Mouse (Mus musculus): Measurements from ENCODE around the gene Sos1. TPM values are rescaled to one million over a fixed set of nuclear protein-coding genes. Genes with fewer than 3 reads are reported as not detected.
"Not testable (repeated sequence)": the region's sequence is repeated elsewhere in the genome, so short reads cannot be mapped to it uniquely, and the experiment has no call there.

Sos1 gene
- polyA plus RNA-seq, 1 experiment from 2014 or later: 2.6 TPM

GRCm38 (mm10) chr17:80385671-80386070, 94.6 kb downstream of the Sos1 start:
- H3K9me3 ChIP-seq (ENCODE audit: low read length): no peaks in the 10 kb centered on the region
- DNase-seq (ENCODE audit: low spot score) (no peak), ATAC-seq (no peak)
- no peak overlapping the region for H3K4me2 ChIP-seq (replicated peaks; ENCODE audit: low read depth, low read length)
- WGBS: 46% methylated on average over 1 of the region's 1 CpGs
- TF ChIP-seq EP300 (IDR thresholded peaks at IDR 0.05) (no peak), CTCF (IDR thresholded peaks at IDR 0.05) (no peak)
- no peak overlapping the region for H3K4me3 ChIP-seq (ENCODE audit: low read depth, low read length)
- no peak overlapping the region for H3K9ac ChIP-seq (replicated peaks; ENCODE audit: low read depth)
- H3K27ac ChIP-seq (ENCODE audit: low read length): no peak overlapping the region
- no peaks in the 10 kb centered on the region for H3K27me3 ChIP-seq (replicated peaks; ENCODE audit: insufficient read depth, low read length)
- no peaks in the 10 kb centered on the region for H3K4me1 ChIP-seq (ENCODE audit: insufficient read depth, low read depth, low read length)
- no peaks in the 10 kb centered on the region for H3K36me3 ChIP-seq (ENCODE audit: insufficient read depth, low read length)

DNA sequence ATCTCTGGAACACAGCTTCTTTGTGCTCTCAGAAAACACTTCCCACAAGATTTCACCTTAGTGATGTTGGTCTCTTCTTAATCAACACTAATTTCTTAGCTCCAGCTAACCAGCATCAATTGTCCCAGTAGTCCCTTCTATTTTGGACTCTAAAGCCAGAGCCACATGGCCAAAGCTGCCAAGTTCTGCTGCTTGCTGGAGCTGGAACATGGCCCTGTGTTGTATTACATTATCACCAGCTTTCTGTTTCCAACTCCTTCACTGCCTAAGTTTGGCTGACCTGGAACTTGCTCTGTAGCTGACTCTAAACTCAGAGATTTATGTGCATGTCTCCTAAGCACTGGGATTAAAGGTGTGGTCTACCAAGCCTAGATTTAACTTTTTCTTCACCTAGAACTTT, 101.9 kb downstream of the Sos1 start:
- not testable (repeated sequence) for H3K9ac ChIP-seq (replicated peaks; ENCODE audit: low read depth); H3K27me3 ChIP-seq (replicated peaks; ENCODE audit: insufficient read depth, low read length); H3K9me3 ChIP-seq (ENCODE audit: low read length); H3K27ac ChIP-seq (ENCODE audit: low read length); ATAC-seq; H3K4me3 ChIP-seq (ENCODE audit: low read depth, low read length); H3K4me2 ChIP-seq (replicated peaks; ENCODE audit: low read depth, low read length); DNase-seq (ENCODE audit: low spot score); H3K36me3 ChIP-seq (ENCODE audit: insufficient read depth, low read length); H3K4me1 ChIP-seq (ENCODE audit: insufficient read depth, low read depth, low read length)

GRCm38 (mm10) chr17:80373726-80374096, 106.5 kb downstream of the Sos1 start:
- 20% methylated on average over 29 of the region's 29 CpGs for WGBS
- Histone ChIP-seq H3K9me3 (ENCODE audit: low read length) (no peaks in the 10 kb centered on the region), H3K36me3 (ENCODE audit: insufficient read depth, low read length) (no peaks in the 10 kb centered on the region), H3K4me1 (ENCODE audit: insufficient read depth, low read depth, low read length) (0 out of 2 replicates have a peak, but pooled peaks cover 5% of the 10 kb centered on the region), H3K4me3 (ENCODE audit: low read depth, low read length) (peak overlapping the region; percentile 44), H3K9ac (replicated peaks; ENCODE audit: low read depth) (peak overlapping the region; percentile 44; the same call in 1 of the 2 replicates), H3K27me3 (replicated peaks; ENCODE audit: insufficient read depth, low read length) (no peaks in the 10 kb centered on the region), H3K4me2 (replicated peaks; ENCODE audit: low read depth, low read length) (peak overlapping the region; percentile 61), H3K27ac (ENCODE audit: low read length) (peak overlapping the region; percentile 69)
- peak; percentile 70 for ATAC-seq
- no peak for DNase-seq (ENCODE audit: low spot score)
- no peak for TF ChIP-seq CTCF (IDR thresholded peaks at IDR 0.05)
- no peak for TF ChIP-seq EP300 (IDR thresholded peaks at IDR 0.05)

DNA sequence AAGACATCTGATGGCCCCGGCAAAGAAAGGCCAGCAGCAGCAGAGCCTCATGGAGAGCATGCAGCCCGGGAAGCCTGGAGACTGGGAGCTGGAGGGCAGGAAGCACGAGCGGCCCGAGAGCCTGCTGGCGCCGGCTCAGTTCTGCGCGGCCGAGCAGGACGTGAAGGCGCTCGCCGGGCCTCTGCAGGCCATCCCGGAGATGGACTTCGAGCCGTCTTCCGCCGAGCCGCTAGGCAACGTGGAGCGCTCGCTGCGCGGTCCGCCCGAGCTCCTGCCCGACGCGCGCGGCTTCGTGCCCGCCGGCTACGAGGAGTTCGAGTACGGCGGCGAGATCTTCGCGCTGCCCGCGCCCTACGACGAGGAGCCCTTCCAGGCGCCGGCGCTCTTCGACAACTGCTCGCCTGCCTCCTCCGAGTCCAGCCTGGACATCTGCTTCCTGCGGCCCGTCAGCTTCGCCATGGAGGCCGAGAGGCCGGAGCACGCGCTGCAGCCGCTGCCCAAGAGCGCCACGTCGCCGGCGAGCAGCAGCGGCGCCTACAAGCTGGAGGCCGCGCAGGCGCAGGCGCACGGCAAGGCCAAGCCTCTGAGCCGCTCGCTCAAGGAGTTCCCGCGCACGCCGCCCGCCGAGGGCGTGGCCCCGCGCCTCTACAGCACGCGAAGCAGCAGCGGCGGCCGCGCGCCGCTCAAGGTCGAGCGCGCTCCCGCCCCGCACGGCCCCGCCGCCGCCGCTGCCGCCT, 107.1 kb downstream of the Sos1 start, which contains the start of gene Gm10190:
Gm10190 (minus strand) TSS at position 553 of the 737 bp plus-strand sequence.
- Histone ChIP-seq H3K9ac (replicated peaks; ENCODE audit: low read depth) (peak within 1 kb of the TSS; percentile 44; the same call in 1 of the 2 replicates), H3K36me3 (ENCODE audit: insufficient read depth, low read length) (no peaks in the 10 kb centered on the region), H3K9me3 (ENCODE audit: low read length) (no peaks in the 10 kb centered on the region), H3K4me3 (ENCODE audit: low read depth, low read length) (peak within 1 kb of the TSS; percentile 44), H3K4me1 (ENCODE audit: insufficient read depth, low read depth, low read length) (0 out of 2 replicates have a peak, but pooled peaks cover 5% of the 10 kb centered on the region), H3K27ac (ENCODE audit: low read length) (peak within 1 kb of the TSS; percentile 69), H3K27me3 (replicated peaks; ENCODE audit: insufficient read depth, low read length) (no peaks in the 10 kb centered on the region), H3K4me2 (replicated peaks; ENCODE audit: low read depth, low read length) (peak within 1 kb of the TSS; percentile 61)
- no peak for TF ChIP-seq EP300 (IDR thresholded peaks at IDR 0.05)
- TF ChIP-seq CTCF (IDR thresholded peaks at IDR 0.05): peak; percentile 21
- peak; percentile 99 for ATAC-seq
- 4% methylated on average over 75 of the region's 102 CpGs for WGBS
- DNase-seq (ENCODE audit: low spot score): peak; percentile 97

- H3K4me2 ChIP-seq (replicated peaks; ENCODE audit: low read depth, low read length): no peak overlapping the region
- TF ChIP-seq CTCF (IDR thresholded peaks at IDR 0.05): no peak
- H3K9ac ChIP-seq (replicated peaks; ENCODE audit: low read depth): no peak overlapping the region
- H3K9me3 ChIP-seq (ENCODE audit: low read length): no peaks in the 10 kb centered on the region
- no peak overlapping the region for H3K27ac ChIP-seq (ENCODE audit: low read length)
- ATAC-seq (no peak), DNase-seq (ENCODE audit: low spot score) (no peak)
- no peaks in the 10 kb centered on the region for H3K36me3 ChIP-seq (ENCODE audit: insufficient read depth, low read length)
- no peak overlapping the region for H3K4me3 ChIP-seq (ENCODE audit: low read depth, low read length)
- 73% methylated on average over 9 of the region's 9 CpGs for WGBS
- H3K27me3 ChIP-seq (replicated peaks; ENCODE audit: insufficient read depth, low read length): no peaks in the 10 kb centered on the region
- H3K4me1 ChIP-seq (ENCODE audit: insufficient read depth, low read depth, low read length): 0 out of 2 replicates have a peak, but pooled peaks cover 5% of the 10 kb centered on the region
Observed at GRCm38 (mm10) chr17:80368606-80369005, 111.6 kb downstream of the Sos1 start.

DNA sequence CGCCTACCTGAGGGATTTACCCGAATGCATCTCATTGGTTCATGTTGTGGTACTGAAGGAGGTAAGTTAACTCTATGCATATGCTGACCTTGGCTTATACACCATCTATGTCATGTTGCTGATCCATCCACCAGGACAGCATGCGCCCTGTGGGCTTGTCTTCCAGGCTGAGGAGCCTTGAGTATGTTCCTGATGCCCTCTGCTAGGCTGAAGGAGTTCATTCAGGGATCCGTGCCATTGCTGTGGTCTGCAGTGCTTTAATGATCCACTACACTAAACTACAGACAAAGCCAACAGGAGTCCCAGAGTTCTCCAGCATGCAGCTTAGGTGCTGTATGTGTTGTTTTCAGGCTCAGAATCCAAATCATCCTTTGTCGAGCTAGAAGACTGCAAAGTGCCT, 113.0 kb downstream of the Sos1 start:
- ATAC-seq: no peak
- no peaks in the 10 kb centered on the region for H3K4me1 ChIP-seq (ENCODE audit: insufficient read depth, low read depth, low read length)
- H3K36me3 ChIP-seq (ENCODE audit: insufficient read depth, low read length): no peaks in the 10 kb centered on the region
- no peak overlapping the region for H3K4me2 ChIP-seq (replicated peaks; ENCODE audit: low read depth, low read length)
- H3K9ac ChIP-seq (replicated peaks; ENCODE audit: low read depth): no peak overlapping the region
- H3K9me3 ChIP-seq (ENCODE audit: low read length): no peaks in the 10 kb centered on the region
- no peak for TF ChIP-seq CTCF (IDR thresholded peaks at IDR 0.05)
- no peak for TF ChIP-seq EP300 (IDR thresholded peaks at IDR 0.05)
- no peak overlapping the region for H3K27ac ChIP-seq (ENCODE audit: low read length)
- no peak overlapping the region for H3K4me3 ChIP-seq (ENCODE audit: low read depth, low read length)
- no peaks in the 10 kb centered on the region for H3K27me3 ChIP-seq (replicated peaks; ENCODE audit: insufficient read depth, low read length)
- DNase-seq (ENCODE audit: low spot score): no peak
- WGBS: 81% methylated on average over 5 of the region's 5 CpGs

Measured in lung, postnatal 0 days (tissue).